1 mouse cellular context compared by ENCODE assay signal in the genomic region with DNA sequence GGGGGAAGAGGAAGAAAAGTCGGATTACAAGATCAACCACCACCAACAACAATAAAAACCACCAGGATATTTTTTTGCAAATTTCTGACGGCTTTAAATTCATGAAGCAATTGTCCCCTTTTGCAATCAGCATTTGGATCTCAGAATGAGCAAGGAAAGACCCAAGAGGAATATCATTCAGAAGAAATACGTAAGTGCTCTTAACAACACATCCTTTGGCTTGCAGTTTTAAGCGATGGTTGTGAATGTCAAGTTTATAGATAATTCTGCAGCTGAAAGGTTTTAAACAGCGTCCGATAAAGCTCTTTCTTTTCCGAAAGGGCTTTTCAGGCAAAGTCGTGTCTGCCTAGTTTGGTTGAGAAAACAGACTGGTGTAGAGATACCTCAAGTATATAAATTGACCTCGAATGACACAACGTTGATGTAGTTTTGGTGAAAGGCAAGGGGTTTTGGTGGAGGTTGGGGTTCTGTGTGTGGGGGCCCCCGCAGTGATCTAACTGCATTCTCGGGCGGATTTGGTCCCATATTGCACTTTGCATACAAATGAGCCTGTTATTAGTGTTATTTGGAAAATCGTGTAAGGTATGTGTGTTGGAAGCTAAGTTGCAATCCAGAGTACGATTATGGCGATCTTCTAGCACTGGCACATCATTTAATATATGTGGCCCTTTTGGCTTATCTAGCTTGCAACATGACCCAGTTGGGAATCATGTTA.
TF ChIP-seq lines count a peak whose summit lies in the region.

No protein-coding gene starts in this region.

TF ChIP-seq in MEL, 35 proteins besides CTCF, POLR2A, EP300 and RAD21 (continued from another document):
- TF ChIP-seq POLR2AphosphoS5 (IDR thresholded peaks at IDR 0.05; ENCODE audit: borderline replicate concordance, low read depth, low read length): no peak
- TF ChIP-seq USF2 (IDR thresholded peaks at IDR 0.05; ENCODE audit: borderline replicate concordance in 1 of 2, insufficient read depth in 1 of 2, low read depth in 1 of 2, low read length in 2 of 2): no peak
- TF ChIP-seq POLR2AphosphoS2 (IDR thresholded peaks at IDR 0.05; ENCODE audit: low read length): no peak
TF ChIP-seq in MEL: peak in this region for 5.
